Mouse (Mus musculus) embryonic facial prominence, embryonic 14.5 days (tissue): ENCODE results near the gene Slc36a1. TPM values are rescaled to one million over a fixed set of nuclear protein-coding genes. Genes with fewer than 3 reads are reported as not detected.
A peak's percentile ranks its signal among the peaks of the same experiment; 100 is the strongest.

ENCODE experiments used
- ATAC-seq: fragments of 200-750 bp; cut with Nextera tagmentation; 2 replicates; pipeline ENCODE4 v1.8.0; 2017; ENCODE audit warnings: low read depth, moderate number of reproducible peaks, moderate TSS enrichment
- DNase-seq: peaks from one replicate; pipeline ENCODE4 v3.0.0-alpha.2; 2015; ENCODE audit warnings: low spot score
- H3K27ac ChIP-seq: fragments of 300-500 bp; sonication (generic); replicated peaks from 2 replicates; pipeline ENCODE4 v1.5.1; 2014; ENCODE audit warnings: low read depth, mild to moderate bottlenecking, low read length, moderate library complexity
- H3K27me3 ChIP-seq: fragments of 300-500 bp; sonication (generic); replicated peaks from 2 replicates; pipeline ENCODE4 v1.6.1; 2014; ENCODE audit warnings: low read length; ENCODE audit not compliant: control insufficient read depth, insufficient read depth
- H3K36me3 ChIP-seq: fragments of 300-500 bp; sonication (generic); 2 replicates; pipeline ENCODE4 v1.6.1; 2014; ENCODE audit warnings: low read length, mixed read lengths; ENCODE audit not compliant: control insufficient read depth, insufficient read depth
- H3K4me1 ChIP-seq: fragments of 300-500 bp; sonication (generic); 2 replicates; pipeline ENCODE4 v1.6.1; 2014; ENCODE audit warnings: antibody characterized with exemption, low read length; ENCODE audit not compliant: control insufficient read depth, insufficient read depth
- H3K4me2 ChIP-seq: fragments of 300-500 bp; sonication (generic); 2 replicates; pipeline ENCODE4 v1.6.1; 2014; ENCODE audit warnings: low read depth, mild to moderate bottlenecking, low read length, moderate library complexity, mixed read lengths
- H3K4me3 ChIP-seq: fragments of 300-500 bp; sonication (generic); 2 replicates; pipeline ENCODE4 v1.5.1; 2014; ENCODE audit warnings: low read depth, mild to moderate bottlenecking, low read length
- H3K9ac ChIP-seq: fragments of 300-500 bp; sonication (generic); 2 replicates; pipeline ENCODE4 v1.6.1; 2014; ENCODE audit warnings: low read depth, mild to moderate bottlenecking, low read length, moderate library complexity, mixed read lengths
- H3K9me3 ChIP-seq: fragments of 300-500 bp; sonication (generic); 2 replicates; pipeline ENCODE4 v1.6.1; 2016; ENCODE audit warnings: low read length; ENCODE audit not compliant: control insufficient read depth
- WGBS: fragments of 180-500 bp; shearing (Covaris S2); extraction: QIAGEN DNeasy Blood & Tissue Kit; methylation state at CpG from one replicate; pipeline ENCODE4 v1.1.7; 2014; 5-methylcytosine and 5-hydroxymethylcytosine counted together
- polyA plus RNA-seq: library from polyadenylated mRNA; unstranded; fragments of >200 nt; fragmentation: Nextera tagmentation; extraction: Ambion mirVana; gene quantifications from 2 replicates; pipeline ENCODE4 v1.2.1, GENCODE M21; 2014

The Slc36a1 gene
- polyA plus RNA-seq, 1 experiment from 2014 or later: 2.3 TPM

DNA sequence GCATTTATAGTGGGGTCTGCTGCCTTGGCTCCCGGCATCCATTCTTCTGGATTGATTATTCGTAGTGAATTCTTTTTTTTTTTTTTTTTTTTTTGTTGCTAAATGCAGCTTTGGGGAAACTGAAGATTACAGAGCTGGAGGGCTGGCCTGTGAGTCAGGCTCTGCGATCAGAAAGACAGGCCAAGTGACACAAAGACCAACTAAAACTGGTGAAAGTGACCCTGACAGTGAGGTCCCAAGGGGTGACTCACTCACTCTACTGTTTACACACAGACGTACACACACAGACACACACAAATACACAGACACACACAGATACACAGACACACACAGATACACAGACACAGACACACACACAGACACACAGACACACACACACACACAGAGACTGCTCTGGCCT is 33.6 kb upstream of the Slc36a1 start:
- Histone ChIP-seq H3K27ac (no peak overlapping the region), H3K36me3 (no peaks in the 10 kb centered on the region), H3K9ac (no peak overlapping the region), H3K9me3 (no peaks in the 10 kb centered on the region), H3K27me3 (no peaks in the 10 kb centered on the region), H3K4me2 (no peak overlapping the region), H3K4me1 (no peaks in the 10 kb centered on the region), H3K4me3 (no peak overlapping the region)
- no peak for ATAC-seq
- WGBS: 85% methylated on average over 4 of the region's 4 CpGs
- no peak for DNase-seq

DNA sequence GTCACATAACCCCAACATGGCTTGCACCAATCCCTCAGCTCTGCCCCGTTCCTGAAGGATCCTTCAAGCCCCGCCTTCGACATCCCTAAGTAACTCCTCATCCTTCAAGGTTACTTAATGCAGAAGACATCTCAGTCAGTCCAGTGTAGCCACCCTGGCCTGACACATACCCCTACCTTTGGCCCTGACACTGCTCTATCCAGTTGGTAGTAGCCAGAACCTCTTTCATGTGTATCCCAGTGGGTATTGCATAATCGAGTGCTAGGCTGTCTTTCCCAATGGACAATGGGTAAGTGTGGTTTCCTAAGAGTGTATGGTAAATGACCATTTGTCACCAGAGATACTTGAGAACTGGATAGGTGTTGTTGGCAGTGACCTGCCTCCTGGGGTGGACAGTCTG is 25.3 kb upstream of the Slc36a1 start:
- 80% methylated on average over 4 of the region's 4 CpGs for WGBS

DNA sequence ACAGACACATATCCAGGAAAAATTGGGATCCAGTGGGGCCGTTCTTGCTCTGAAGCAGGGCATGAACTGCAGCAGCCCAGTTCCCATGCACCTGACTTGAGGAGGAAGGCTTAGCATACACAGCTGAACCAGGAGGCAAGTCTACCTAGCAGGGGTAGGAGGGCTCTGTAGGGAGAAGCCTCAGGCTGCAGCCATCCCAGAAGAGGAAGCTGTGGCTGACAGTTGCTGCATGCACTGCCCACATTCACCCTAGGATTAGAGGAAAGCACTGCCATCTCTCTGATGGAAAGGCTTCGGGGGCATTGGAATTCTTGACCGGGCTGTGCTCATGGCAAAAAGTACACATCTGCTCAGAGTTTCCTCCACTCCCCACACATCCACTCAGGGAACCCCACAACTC is 24.3 kb upstream of the Slc36a1 start:
- no peak overlapping the region for H3K4me2 ChIP-seq
- no peak overlapping the region for H3K27ac ChIP-seq
- no peaks in the 10 kb centered on the region for H3K9me3 ChIP-seq
- H3K9ac ChIP-seq: no peak overlapping the region
- DNase-seq (no peak), ATAC-seq (no peak)
- H3K4me3 ChIP-seq: no peak overlapping the region
- H3K36me3 ChIP-seq: no peaks in the 10 kb centered on the region
- no peaks in the 10 kb centered on the region for H3K27me3 ChIP-seq
- H3K4me1 ChIP-seq: 0 out of 2 replicates have a peak, but pooled peaks cover 4% of the 10 kb centered on the region
- 92% methylated on average over 3 of the region's 3 CpGs for WGBS

More for the DNA sequence above, 25.3 kb upstream of the Slc36a1 start:
- Histone ChIP-seq H3K4me1 (0 out of 2 replicates have a peak, but pooled peaks cover 4% of the 10 kb centered on the region), H3K9ac (no peak overlapping the region), H3K27ac (no peak overlapping the region), H3K4me2 (no peak overlapping the region), H3K36me3 (no peaks in the 10 kb centered on the region), H3K9me3 (no peaks in the 10 kb centered on the region), H3K4me3 (no peak overlapping the region), H3K27me3 (no peaks in the 10 kb centered on the region)
- no peak for ATAC-seq
- DNase-seq: no peak

DNA sequence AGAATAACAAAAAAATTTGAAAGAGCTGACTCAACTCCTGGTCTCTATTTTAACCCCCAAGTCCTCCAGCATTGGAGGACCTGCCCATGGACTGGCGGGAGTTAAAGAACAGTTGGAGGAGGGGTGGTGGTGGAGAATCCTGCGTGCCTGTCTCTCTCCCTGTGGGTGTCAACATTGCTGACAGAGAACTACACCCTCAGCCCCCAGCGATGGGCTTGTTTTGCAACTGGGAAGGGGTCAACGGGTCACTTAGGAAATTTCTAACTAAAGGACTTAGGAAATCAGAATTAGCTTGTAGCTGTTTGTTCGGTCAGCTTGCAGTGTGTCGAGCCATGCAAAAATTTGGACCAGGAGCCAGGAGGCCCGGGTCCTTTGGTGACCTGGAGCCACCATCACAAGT is 21.0 kb upstream of the Slc36a1 start:
- no peaks in the 10 kb centered on the region for H3K36me3 ChIP-seq
- no peak overlapping the region for H3K4me3 ChIP-seq
- H3K9me3 ChIP-seq: no peaks in the 10 kb centered on the region
- no peak for DNase-seq
- H3K4me2 ChIP-seq: no peak overlapping the region
- H3K27ac ChIP-seq: no peak overlapping the region
- H3K9ac ChIP-seq: no peak overlapping the region
- no peak for ATAC-seq
- no peaks in the 10 kb centered on the region for H3K27me3 ChIP-seq
- H3K4me1 ChIP-seq: 0 out of 2 replicates have a peak, but pooled peaks cover 4% of the 10 kb centered on the region
- 44% methylated on average over 7 of the region's 7 CpGs for WGBS

DNA sequence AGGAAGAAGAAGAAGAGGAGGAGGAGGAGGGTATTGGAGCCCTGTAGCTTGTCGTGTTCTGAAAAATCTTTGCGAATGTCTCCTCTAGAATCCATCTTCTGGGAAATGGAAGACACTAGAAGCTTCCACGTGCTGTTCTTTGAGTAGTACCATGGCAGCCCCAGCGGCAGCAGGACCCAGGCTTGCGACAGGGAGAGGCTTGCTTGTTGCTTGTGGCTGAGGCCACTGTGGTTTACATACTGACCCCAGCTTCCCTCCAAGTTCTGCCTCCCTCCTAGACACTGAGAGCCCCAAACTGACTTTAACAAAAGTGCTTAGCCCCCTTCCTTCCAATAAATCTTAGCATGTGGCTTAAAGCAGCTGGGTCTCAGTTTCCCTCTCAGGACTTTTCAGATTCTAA is 19.9 kb upstream of the Slc36a1 start:
- H3K27ac ChIP-seq: no peak overlapping the region
- H3K9ac ChIP-seq: no peak overlapping the region
- ATAC-seq (no peak), DNase-seq (no peak)
- H3K36me3 ChIP-seq: no peaks in the 10 kb centered on the region
- no peak overlapping the region for H3K4me2 ChIP-seq
- H3K4me1 ChIP-seq: 0 out of 2 replicates have a peak, but pooled peaks cover 4% of the 10 kb centered on the region
- no peak overlapping the region for H3K4me3 ChIP-seq
- no peaks in the 10 kb centered on the region for H3K9me3 ChIP-seq
- 78% methylated on average over 5 of the region's 5 CpGs for WGBS
- H3K27me3 ChIP-seq: no peaks in the 10 kb centered on the region

DNA sequence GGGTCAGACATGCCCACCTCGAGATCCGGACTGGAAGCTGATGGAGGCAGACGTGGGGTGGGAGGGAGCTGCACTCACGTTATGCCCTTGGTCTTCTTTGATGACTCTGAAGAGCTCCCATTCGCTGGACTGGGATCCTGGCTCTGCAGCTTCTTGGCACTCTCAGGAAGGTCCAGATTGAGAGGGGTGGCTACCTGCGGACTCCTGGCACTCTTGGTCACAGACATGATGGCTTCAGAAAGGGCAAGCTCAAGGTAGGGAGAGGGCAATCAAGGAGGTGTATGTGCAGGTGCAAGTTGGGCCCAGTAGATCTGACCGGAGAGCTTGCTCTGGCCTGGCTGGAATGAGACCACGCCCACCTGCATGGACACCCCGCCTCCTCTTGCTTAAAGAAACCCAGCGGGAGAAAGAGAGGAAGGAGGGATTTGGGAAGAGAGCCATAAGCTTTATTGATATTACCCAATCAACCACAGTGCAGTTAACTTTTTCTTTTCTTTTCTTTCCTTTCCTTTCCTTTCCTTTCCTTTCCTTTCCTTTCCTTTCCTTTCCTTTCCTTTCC is 19.3 kb upstream of the Slc36a1 start, which contains the start of gene Slc36a2:
Gene Slc36a2 (minus strand): TSS at position 345 of the 559 bp plus-strand sequence.
- Histone ChIP-seq H3K4me2 (no peak within 1 kb of the TSS), H3K9ac (no peak within 1 kb of the TSS), H3K27me3 (no peaks in the 10 kb centered on the region), H3K4me1 (0 out of 2 replicates have a peak, but pooled peaks cover 4% of the 10 kb centered on the region), H3K9me3 (no peaks in the 10 kb centered on the region), H3K27ac (no peak within 1 kb of the TSS), H3K36me3 (no peaks in the 10 kb centered on the region), H3K4me3 (no peak within 1 kb of the TSS)
- DNase-seq (no peak), ATAC-seq (no peak)
- 21% methylated on average over 10 of the region's 10 CpGs for WGBS

DNA sequence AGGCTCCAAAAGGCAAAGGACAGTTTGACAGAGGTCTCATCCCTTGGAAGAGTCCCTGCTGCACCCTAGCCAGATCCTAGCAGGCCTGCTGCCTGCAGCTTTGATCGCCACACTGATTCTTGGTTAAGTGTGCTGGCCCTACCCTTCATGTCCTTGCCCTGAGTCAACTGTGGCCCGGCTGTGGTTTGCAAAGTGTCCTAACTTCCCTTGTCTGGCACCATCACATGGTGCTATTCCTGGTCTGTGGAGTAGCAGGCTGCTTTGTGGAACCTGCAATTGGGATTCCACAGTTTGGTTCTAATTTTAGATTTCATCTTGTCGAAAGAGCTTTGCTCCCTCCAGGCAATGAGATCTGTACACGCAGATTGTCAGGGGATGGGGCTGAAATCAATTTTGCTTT is 16.9 kb upstream of the Slc36a1 start:
- Histone ChIP-seq H3K4me3 (no peak overlapping the region), H3K27me3 (no peaks in the 10 kb centered on the region), H3K4me1 (0 out of 2 replicates have a peak, but pooled peaks cover 4% of the 10 kb centered on the region), H3K27ac (no peak overlapping the region), H3K9me3 (no peaks in the 10 kb centered on the region), H3K9ac (no peak overlapping the region), H3K4me2 (no peak overlapping the region), H3K36me3 (no peaks in the 10 kb centered on the region)
- WGBS: 58% methylated on average over 4 of the region's 4 CpGs
- no peak for ATAC-seq
- peak; percentile 38 for DNase-seq

DNA sequence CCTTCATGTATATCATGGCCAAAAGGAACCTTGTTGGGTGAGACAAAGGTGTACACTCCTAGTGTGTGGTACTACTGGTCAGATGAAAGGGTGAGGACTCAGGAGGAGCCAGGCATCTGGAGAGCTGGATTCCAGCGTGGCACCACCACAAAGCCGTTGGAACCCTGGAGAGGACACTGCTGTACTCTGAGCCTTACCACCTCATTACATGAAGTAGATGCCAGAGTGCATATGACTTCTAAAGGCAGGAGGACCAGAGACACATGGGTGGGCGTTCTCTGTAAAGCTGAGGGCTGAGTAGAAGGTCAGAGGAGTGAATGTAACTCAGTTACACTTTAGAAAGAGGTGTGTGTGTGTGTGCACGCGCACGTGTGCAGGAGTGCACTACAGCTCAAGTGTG is 16.4 kb upstream of the Slc36a1 start:
- WGBS: 81% methylated on average over 6 of the region's 6 CpGs
- H3K9me3 ChIP-seq: no peaks in the 10 kb centered on the region

DNA sequence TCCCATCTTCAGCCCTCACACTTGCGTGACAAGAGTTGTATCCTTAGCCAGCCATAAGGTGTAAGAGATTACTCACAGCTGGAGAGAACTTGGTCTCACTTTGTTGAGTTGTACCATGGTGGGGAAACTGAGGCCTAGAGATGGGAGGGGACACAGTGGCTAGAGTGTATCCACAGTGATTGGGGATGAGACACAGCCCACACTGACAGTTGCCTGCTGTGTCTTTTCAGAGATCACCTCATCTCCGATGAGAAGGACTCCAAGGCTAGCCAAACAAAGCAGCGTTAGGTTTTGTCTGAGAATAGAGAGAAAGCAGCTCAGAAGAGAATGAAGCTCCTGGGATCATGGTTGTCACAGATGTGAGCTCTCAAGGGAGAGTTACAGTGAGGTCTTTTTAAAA is 13.9 kb upstream of the Slc36a1 start:
- 74% methylated on average over 3 of the region's 3 CpGs for WGBS
- no peak for ATAC-seq
- no peaks in the 10 kb centered on the region for H3K27me3 ChIP-seq

More for the DNA sequence above, 16.4 kb upstream of the Slc36a1 start:
- Histone ChIP-seq H3K4me2 (no peak overlapping the region), H3K4me3 (no peak overlapping the region), H3K27ac (no peak overlapping the region), H3K27me3 (no peaks in the 10 kb centered on the region), H3K36me3 (no peaks in the 10 kb centered on the region), H3K4me1 (0 out of 2 replicates have a peak, but pooled peaks cover 3% of the 10 kb centered on the region), H3K9ac (no peak overlapping the region)
- DNase-seq (no peak), ATAC-seq (no peak)

More for the DNA sequence above, 13.9 kb upstream of the Slc36a1 start:
- Histone ChIP-seq H3K4me2 (no peak overlapping the region), H3K9ac (no peak overlapping the region), H3K27ac (no peak overlapping the region), H3K9me3 (no peaks in the 10 kb centered on the region), H3K4me1 (no peaks in the 10 kb centered on the region), H3K4me3 (no peak overlapping the region), H3K36me3 (no peaks in the 10 kb centered on the region)
- DNase-seq: no peak
